Mouse (Mus musculus) hindbrain, embryonic 13.5 days (tissue): ENCODE results near the gene Prn. TPM values are rescaled to one million over a fixed set of nuclear protein-coding genes. Genes with fewer than 3 reads are reported as not detected.

Experiments used
- ATAC-seq: fragments of 200-750 bp; cut with Nextera tagmentation; 2 replicates; pipeline ENCODE4 v1.8.0; 2017; ENCODE audit warnings: moderate TSS enrichment; ENCODE audit not compliant: low FRiP score
- H3K27ac ChIP-seq: fragments of 300-500 bp; sonication (generic); 2 replicates; pipeline ENCODE4 v1.5.1; 2015; ENCODE audit warnings: inconsistent platforms, mild to moderate bottlenecking, moderate library complexity
- H3K27me3 ChIP-seq: fragments of 300-500 bp; sonication (generic); 2 replicates; pipeline ENCODE4 v1.6.1; 2015; ENCODE audit warnings: mild to moderate bottlenecking, inconsistent platforms
- H3K36me3 ChIP-seq: fragments of 300-500 bp; sonication (generic); 2 replicates; pipeline ENCODE4 v1.6.1; 2015; ENCODE audit warnings: mild to moderate bottlenecking, inconsistent platforms
- H3K4me1 ChIP-seq: fragments of 300-500 bp; sonication (generic); replicated peaks from 2 replicates; pipeline ENCODE4 v1.6.1; 2015; ENCODE audit warnings: inconsistent platforms
- H3K4me2 ChIP-seq: fragments of 300-500 bp; sonication (generic); 2 replicates; pipeline ENCODE4 v1.6.1; 2015; ENCODE audit warnings: inconsistent platforms, mild to moderate bottlenecking, moderate library complexity
- H3K4me3 ChIP-seq: fragments of 300-500 bp; sonication (generic); 2 replicates; pipeline ENCODE4 v1.5.1; 2015; ENCODE audit warnings: mild to moderate bottlenecking, inconsistent platforms
- H3K9ac ChIP-seq: fragments of 300-500 bp; sonication (generic); 2 replicates; pipeline ENCODE4 v1.6.1; 2015; ENCODE audit warnings: mild to moderate bottlenecking, inconsistent platforms
- H3K9me3 ChIP-seq: fragments of 300-500 bp; sonication (generic); 2 replicates; pipeline ENCODE4 v1.6.1; 2016; ENCODE audit warnings: inconsistent platforms
- WGBS: fragments of 180-500 bp; shearing (Covaris S2); methylation state at CpG from one replicate; pipeline ENCODE4 v1.1.7; 2015; 5-methylcytosine and 5-hydroxymethylcytosine counted together
- polyA plus RNA-seq: library from polyadenylated mRNA; unstranded; fragments of >200 nt; fragmentation: Nextera tagmentation; extraction: Ambion mirVana; gene quantifications from 2 replicates; pipeline ENCODE4 v1.2.1, GENCODE M21; 2015

The Prn gene
- polyA plus RNA-seq, 1 experiment from 2014 or later = not detected

DNA sequence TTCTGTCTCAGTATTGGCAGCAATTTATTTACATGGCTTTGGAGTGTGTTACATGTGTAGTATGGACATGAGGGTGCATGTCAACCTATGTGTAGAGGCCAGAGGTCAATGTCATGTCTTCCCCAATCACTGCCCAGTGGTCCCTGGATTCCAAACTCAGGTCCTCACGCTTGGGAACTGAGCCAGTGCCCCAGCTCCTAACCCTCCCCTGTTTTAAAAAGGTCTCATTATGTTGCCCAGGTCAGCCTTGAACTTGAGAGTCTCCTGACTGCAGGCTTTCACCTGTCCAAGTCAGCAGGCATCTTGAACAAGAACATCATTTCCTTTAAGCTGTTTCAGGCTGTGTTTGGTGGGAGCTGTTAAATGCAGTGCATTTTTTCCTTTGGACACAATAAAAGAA lies 851 bp upstream of the Prn start:
- H3K27me3 ChIP-seq = no peaks in the 10 kb centered on the region
- no peak for ATAC-seq
- WGBS = 64% methylated on average over 1 of the region's 1 CpGs
- no peaks in the 10 kb centered on the region for H3K9me3 ChIP-seq
- H3K4me3 ChIP-seq = peak overlapping the region; percentile 74; the same call in 1 of the 2 replicates
- no peak overlapping the region for H3K9ac ChIP-seq
- no peak overlapping the region for H3K27ac ChIP-seq
- peaks cover 32% of the 10 kb centered on the region for H3K4me1 ChIP-seq
- no peaks in the 10 kb centered on the region for H3K36me3 ChIP-seq
- peak overlapping the region; percentile 66 for H3K4me2 ChIP-seq

GRCm38 (mm10) chr2:131910847-131911246 lies 1.1 kb downstream of the Prn start:
- ATAC-seq = no peak
- Histone ChIP-seq H3K27me3 (no peaks in the 10 kb centered on the region), H3K4me1 (peaks cover 33% of the 10 kb centered on the region), H3K36me3 (peaks cover 2% of the 10 kb centered on the region), H3K4me2 (peak overlapping the region; percentile 66), H3K4me3 (peak overlapping the region; percentile 74), H3K27ac (peak overlapping the region; percentile 64), H3K9ac (peak overlapping the region; percentile 91), H3K9me3 (no peaks in the 10 kb centered on the region)
- 42% methylated on average over 2 of the region's 2 CpGs for WGBS

DNA sequence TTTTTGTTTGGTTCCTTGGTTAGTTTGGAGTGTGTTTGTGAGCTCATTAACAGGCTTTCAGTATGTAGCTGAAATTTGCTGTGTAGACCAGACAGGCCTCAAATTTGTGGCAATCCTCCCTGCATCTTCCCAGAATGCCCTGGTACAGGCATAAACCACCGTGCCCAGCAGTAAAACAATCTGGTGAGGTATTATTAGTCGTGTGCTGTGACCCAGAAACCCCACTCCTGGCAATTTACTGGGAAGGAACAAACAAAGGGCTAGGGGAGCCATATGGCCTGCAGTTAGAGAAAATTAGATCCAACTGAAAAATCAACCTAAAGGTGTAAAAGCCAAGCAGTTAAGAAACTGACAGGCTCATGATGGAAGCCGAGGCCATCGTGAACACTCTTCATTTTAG lies 1.6 kb downstream of the Prn start:
- peak overlapping the region; percentile 91 for H3K9ac ChIP-seq
- H3K4me2 ChIP-seq = peak overlapping the region; percentile 66
- H3K9me3 ChIP-seq = no peaks in the 10 kb centered on the region
- H3K4me3 ChIP-seq = peak overlapping the region; percentile 74
- peaks cover 33% of the 10 kb centered on the region for H3K4me1 ChIP-seq
- no peak for ATAC-seq
- H3K27ac ChIP-seq = peak overlapping the region; percentile 64
- peaks cover 7% of the 10 kb centered on the region for H3K36me3 ChIP-seq
- H3K27me3 ChIP-seq = no peaks in the 10 kb centered on the region
- WGBS = 31% methylated on average over 4 of the region's 4 CpGs

GRCm38 (mm10) chr2:131912526-131913258 lies 2.9 kb downstream of the Prn start:
- H3K4me2 ChIP-seq = peak overlapping the region; percentile 66
- no peaks in the 10 kb centered on the region for H3K9me3 ChIP-seq
- no peak overlapping the region for H3K27ac ChIP-seq
- peaks cover 17% of the 10 kb centered on the region for H3K36me3 ChIP-seq
- 85% methylated on average over 8 of the region's 8 CpGs for WGBS
- no peak for ATAC-seq
- no peak overlapping the region for H3K9ac ChIP-seq
- peaks cover 33% of the 10 kb centered on the region for H3K4me1 ChIP-seq
- no peak overlapping the region for H3K4me3 ChIP-seq
- H3K27me3 ChIP-seq = no peaks in the 10 kb centered on the region

DNA sequence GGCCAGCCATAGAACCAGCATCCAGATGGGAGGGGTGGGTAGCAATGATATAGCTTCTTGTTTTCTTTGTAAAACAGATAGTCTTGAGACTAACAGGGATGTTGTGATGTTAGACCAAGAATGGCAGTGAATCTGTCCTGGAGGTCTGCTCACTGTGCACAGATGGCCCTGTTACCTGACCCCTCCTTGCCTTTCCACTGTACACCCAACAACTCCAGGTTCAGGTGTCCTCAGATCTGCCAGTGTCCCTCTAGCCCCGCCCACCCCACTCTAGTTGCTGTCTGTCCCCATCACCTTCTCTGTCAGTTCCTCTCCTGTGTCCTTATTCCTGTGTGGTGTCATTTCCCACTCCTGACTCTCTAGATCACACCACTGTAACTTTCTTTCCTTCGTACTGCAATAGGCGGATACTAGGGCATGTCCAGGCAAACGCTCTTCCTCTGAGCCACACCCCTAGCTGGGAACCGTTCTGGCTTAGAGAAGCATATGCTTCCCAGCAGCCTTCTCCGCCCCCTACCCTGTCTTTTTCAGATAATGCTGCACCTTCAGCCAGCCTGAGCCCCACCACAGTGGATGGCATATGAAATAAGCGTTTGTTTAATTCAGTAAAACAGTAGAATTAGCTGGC lies 22.6 kb downstream of the Prn start:
- Histone ChIP-seq H3K27me3 (no peaks in the 10 kb centered on the region), H3K9ac (no peak overlapping the region), H3K4me2 (no peak overlapping the region), H3K27ac (0 out of 2 replicates have a peak overlapping the region, but pooled peaks have one; percentile 12), H3K36me3 (peaks cover 19% of the 10 kb centered on the region), H3K4me1 (peaks cover 15% of the 10 kb centered on the region), H3K9me3 (no peaks in the 10 kb centered on the region), H3K4me3 (no peak overlapping the region)
- 78% methylated on average over 7 of the region's 7 CpGs for WGBS
- no peak for ATAC-seq

- Histone ChIP-seq H3K4me3 (no peak overlapping the region), H3K36me3 (peaks cover 22% of the 10 kb centered on the region), H3K27me3 (no peaks in the 10 kb centered on the region), H3K4me1 (peaks cover 15% of the 10 kb centered on the region), H3K9ac (no peak overlapping the region), H3K9me3 (no peaks in the 10 kb centered on the region), H3K27ac (0 out of 2 replicates have a peak overlapping the region, but pooled peaks have one; percentile 12), H3K4me2 (no peak overlapping the region)
- no peak for ATAC-seq
- WGBS = 39% methylated on average over 6 of the region's 6 CpGs
Observed at GRCm38 (mm10) chr2:131933013-131933412, 23.3 kb downstream of the Prn start.

GRCm38 (mm10) chr2:131933598-131933997 lies 23.8 kb downstream of the Prn start:
- peaks cover 15% of the 10 kb centered on the region for H3K4me1 ChIP-seq
- H3K27ac ChIP-seq = peak overlapping the region; percentile 5; the same call in 1 of the 2 replicates
- peaks cover 28% of the 10 kb centered on the region for H3K36me3 ChIP-seq
- no peak overlapping the region for H3K4me3 ChIP-seq
- 56% methylated on average over 3 of the region's 3 CpGs for WGBS
- no peak for ATAC-seq
- no peaks in the 10 kb centered on the region for H3K9me3 ChIP-seq
- H3K4me2 ChIP-seq = no peak overlapping the region
- H3K27me3 ChIP-seq = no peaks in the 10 kb centered on the region
- 0 out of 2 replicates have a peak overlapping the region, but pooled peaks have one; percentile 6 for H3K9ac ChIP-seq

DNA sequence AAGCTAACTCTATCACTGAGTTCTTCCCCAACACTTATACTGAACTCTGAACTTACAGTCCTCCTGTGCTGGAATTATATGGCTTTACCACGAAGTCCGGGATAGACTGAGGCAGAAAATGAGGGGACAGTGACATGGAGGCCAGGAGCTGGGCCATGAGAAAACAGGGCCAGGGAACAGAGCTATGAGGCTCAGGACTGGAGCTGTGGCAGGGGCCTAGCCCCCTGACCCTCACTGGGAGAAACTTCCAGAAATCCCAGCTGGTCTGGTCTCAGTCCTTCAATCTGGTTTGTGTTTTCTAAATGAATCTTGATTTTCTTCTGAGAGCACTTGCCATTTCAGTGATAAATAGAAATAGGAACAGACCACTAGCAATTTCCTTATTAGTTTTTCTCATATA lies 24.5 kb downstream of the Prn start:
- Histone ChIP-seq H3K36me3 (peaks cover 28% of the 10 kb centered on the region), H3K9me3 (no peaks in the 10 kb centered on the region), H3K4me1 (peaks cover 15% of the 10 kb centered on the region), H3K27me3 (no peaks in the 10 kb centered on the region), H3K4me3 (no peak overlapping the region), H3K4me2 (no peak overlapping the region), H3K27ac (no peak overlapping the region), H3K9ac (no peak overlapping the region)
- ATAC-seq = no peak
- 93% methylated on average over 2 of the region's 2 CpGs for whole genome bisulfite sequencing

DNA sequence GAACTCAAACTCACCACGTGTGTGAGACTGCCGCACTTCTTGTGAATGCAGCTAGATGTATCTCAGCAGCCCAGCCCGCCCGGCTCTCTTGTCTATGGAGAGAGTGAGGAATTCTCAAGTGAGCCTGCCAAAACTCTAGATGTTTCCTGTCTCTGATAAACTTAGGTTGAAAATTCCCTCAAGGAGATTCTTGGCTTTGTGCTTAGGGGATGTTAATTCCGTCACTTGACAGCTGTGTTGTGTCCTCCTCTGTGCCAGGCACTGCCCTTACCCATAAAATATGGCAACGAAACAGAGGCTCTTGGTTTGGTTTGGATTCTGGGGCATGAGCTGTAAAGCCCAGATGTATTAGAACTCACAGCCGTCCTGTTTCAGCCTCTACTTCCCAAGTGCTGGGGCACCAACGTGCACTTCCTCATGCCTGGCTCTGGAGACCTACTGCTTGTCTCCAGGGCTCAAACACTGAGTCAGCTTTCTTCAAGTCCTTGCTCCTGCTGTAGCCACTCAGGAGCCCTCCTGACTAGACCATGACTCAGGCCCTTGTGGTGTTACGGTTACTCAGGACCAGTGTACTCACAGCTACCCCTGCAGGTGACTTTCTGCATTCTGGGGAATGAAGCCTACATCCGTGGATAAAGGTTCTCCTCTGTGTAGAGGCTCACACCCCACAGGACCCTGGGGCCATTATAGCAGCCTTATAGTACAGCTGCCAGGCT lies 25.8 kb downstream of the Prn start:
- no peaks in the 10 kb centered on the region for H3K9me3 ChIP-seq
- H3K4me2 ChIP-seq = no peak overlapping the region
- H3K27ac ChIP-seq = no peak overlapping the region
- H3K27me3 ChIP-seq = no peaks in the 10 kb centered on the region
- H3K4me3 ChIP-seq = no peak overlapping the region
- H3K9ac ChIP-seq = no peak overlapping the region
- no peak for ATAC-seq
- peaks cover 28% of the 10 kb centered on the region for H3K36me3 ChIP-seq
- WGBS = 85% methylated on average over 10 of the region's 10 CpGs
- peaks cover 15% of the 10 kb centered on the region for H3K4me1 ChIP-seq

- H3K9me3 ChIP-seq = no peaks in the 10 kb centered on the region
- H3K4me3 ChIP-seq = no peak overlapping the region
- 98% methylated on average over 10 of the region's 10 CpGs for WGBS
- ATAC-seq = 0 out of 2 replicates have a peak, but pooled peaks have one; percentile 14
- no peaks in the 10 kb centered on the region for H3K27me3 ChIP-seq
- peaks cover 15% of the 10 kb centered on the region for H3K4me1 ChIP-seq
- peaks cover 25% of the 10 kb centered on the region for H3K36me3 ChIP-seq
- no peak overlapping the region for H3K9ac ChIP-seq
- H3K27ac ChIP-seq = no peak overlapping the region
- H3K4me2 ChIP-seq = no peak overlapping the region
Observed at GRCm38 (mm10) chr2:131936410-131936809, 26.7 kb downstream of the Prn start.

- Histone ChIP-seq H3K9ac (no peak overlapping the region), H3K4me2 (no peak overlapping the region), H3K27ac (no peak overlapping the region), H3K4me1 (no peaks in the 10 kb centered on the region), H3K36me3 (peaks cover 25% of the 10 kb centered on the region), H3K27me3 (no peaks in the 10 kb centered on the region), H3K4me3 (no peak overlapping the region), H3K9me3 (no peaks in the 10 kb centered on the region)
- WGBS = 38% methylated on average over 8 of the region's 8 CpGs
- peak; percentile 59; the same call in 1 of the 2 replicates for ATAC-seq
Observed at GRCm38 (mm10) chr2:131939404-131940111, 29.8 kb downstream of the Prn start.

DNA sequence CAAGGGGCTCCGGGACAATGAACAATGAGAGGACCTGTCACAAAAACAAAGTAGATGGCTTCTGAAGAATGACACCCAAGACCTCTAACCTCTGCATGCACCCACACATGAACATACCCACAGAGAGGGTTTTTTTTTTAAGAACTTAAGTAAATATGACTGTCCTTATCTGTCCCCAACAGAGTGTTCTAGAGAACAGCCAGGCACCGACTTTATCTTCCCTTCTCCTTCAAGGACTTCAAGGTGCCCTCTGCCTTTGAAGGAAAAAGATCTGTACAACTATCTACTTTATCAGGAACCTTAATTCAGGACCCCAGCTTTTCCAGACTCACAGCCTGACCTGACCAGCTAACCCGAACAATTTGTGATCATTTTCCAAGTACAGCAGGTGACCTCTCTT lies 30.7 kb downstream of the Prn start:
- Histone ChIP-seq H3K27me3 (no peaks in the 10 kb centered on the region), H3K9ac (no peak overlapping the region), H3K36me3 (peaks cover 25% of the 10 kb centered on the region), H3K9me3 (no peaks in the 10 kb centered on the region), H3K4me2 (no peak overlapping the region), H3K4me1 (no peaks in the 10 kb centered on the region), H3K27ac (no peak overlapping the region), H3K4me3 (no peak overlapping the region)
- no peak for ATAC-seq
- 86% methylated on average over 3 of the region's 3 CpGs for WGBS
